Mouse (Mus musculus) kidney, postnatal 0 days (tissue): ENCODE data around the gene Jade2. TPM values are rescaled to one million over a fixed set of nuclear protein-coding genes. Genes with fewer than 3 reads are reported as not detected.
A peak's percentile ranks its signal among the peaks of the same experiment; 100 is the strongest.

Source experiments
- ATAC-seq: fragments of 200-750 bp; cut with Nextera tagmentation; replicated peaks from 2 replicates; pipeline ENCODE4 v1.8.0; 2017; ENCODE audit warnings: low read depth, moderate number of reproducible peaks, moderate TSS enrichment, moderate library complexity; ENCODE audit not compliant: low FRiP score
- DNase-seq: peaks from one replicate; pipeline ENCODE4 v3.0.0-alpha.2; 2016; ENCODE audit warnings: low spot score
- H3K27ac ChIP-seq: fragments of 300-500 bp; sonication (generic); 2 replicates; pipeline ENCODE4 v1.5.1; 2014; ENCODE audit warnings: mild to moderate bottlenecking
- H3K27me3 ChIP-seq: fragments of 300-500 bp; sonication (generic); 2 replicates; pipeline ENCODE4 v1.6.1; 2014; ENCODE audit warnings: low read length, mixed read lengths; ENCODE audit not compliant: insufficient read depth
- H3K36me3 ChIP-seq: fragments of 300-500 bp; sonication (generic); 2 replicates; pipeline ENCODE4 v1.6.1; 2014; ENCODE audit warnings: low read length, mixed read lengths; ENCODE audit not compliant: insufficient read depth
- H3K4me1 ChIP-seq: fragments of 300-500 bp; sonication (generic); replicated peaks from 2 replicates; pipeline ENCODE4 v1.6.1; 2014; ENCODE audit warnings: antibody characterized with exemption, low read length, mixed read lengths; ENCODE audit not compliant: insufficient read depth
- H3K4me2 ChIP-seq: fragments of 300-500 bp; sonication (generic); 2 replicates; pipeline ENCODE4 v1.6.1; 2014; ENCODE audit warnings: mild to moderate bottlenecking, low read length, moderate library complexity, mixed read lengths
- H3K4me3 ChIP-seq: fragments of 300-500 bp; sonication (generic); replicated peaks from 2 replicates; pipeline ENCODE4 v1.5.1; 2014; ENCODE audit warnings: low read depth, low read length
- H3K9ac ChIP-seq: fragments of 300-500 bp; sonication (generic); 2 replicates; pipeline ENCODE4 v1.6.1; 2014; ENCODE audit warnings: low read depth, low read length
- H3K9me3 ChIP-seq: fragments of 300-500 bp; sonication (generic); replicated peaks from 2 replicates; pipeline ENCODE4 v1.6.1; 2016; ENCODE audit warnings: low read length, inconsistent platforms, mixed read lengths
- CTCF ChIP-seq: IDR thresholded peaks from 2 replicates; pipeline ENCODE4 v1.5.1; 2016; ENCODE audit warnings: antibody characterized with exemption, low read depth, mild to moderate bottlenecking, moderate library complexity
- WGBS: fragments of 180-500 bp; shearing (Covaris S2); extraction: QIAGEN DNeasy Blood & Tissue Kit; methylation state at CpG from one replicate; pipeline ENCODE4 v1.1.7; 2014; 5-methylcytosine and 5-hydroxymethylcytosine counted together
- polyA plus RNA-seq: library from polyadenylated mRNA; unstranded; fragments of >200 nt; fragmentation: Nextera tagmentation; extraction: Ambion mirVana; gene quantifications from 2 replicates; pipeline ENCODE4 v1.2.1, GENCODE M21; 2015

Gene Jade2
- polyA plus RNA-seq, 1 experiment from 2014 or later: 1.0 TPM

DNA sequence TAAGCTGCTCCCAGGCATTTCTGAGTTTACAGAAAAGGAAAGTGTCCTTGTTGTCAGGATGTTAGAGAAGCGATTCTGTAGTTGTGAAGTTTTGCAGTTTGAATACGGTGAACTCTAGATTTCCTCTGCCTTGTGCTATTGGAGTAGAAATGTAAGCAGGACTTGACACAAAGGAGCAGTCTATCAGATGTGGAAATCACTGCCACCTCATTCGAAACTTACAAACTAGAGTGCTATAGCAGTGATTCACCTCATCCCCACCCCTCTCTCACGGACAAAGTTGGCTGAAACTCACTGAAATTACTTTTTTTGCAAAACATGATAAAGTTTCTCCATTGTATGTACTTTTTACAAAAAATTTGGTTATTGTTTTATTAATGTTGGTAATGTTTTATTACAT is 92.6 kb downstream of the Jade2 start:
- Histone ChIP-seq H3K9me3 (no peaks in the 10 kb centered on the region), H3K27me3 (no peaks in the 10 kb centered on the region), H3K4me2 (peak overlapping the region; percentile 96; the same call in 1 of the 2 replicates), H3K36me3 (no peaks in the 10 kb centered on the region), H3K4me3 (no peak overlapping the region), H3K4me1 (no peaks in the 10 kb centered on the region), H3K9ac (no peak overlapping the region), H3K27ac (no peak overlapping the region)
- ATAC-seq: no peak
- no peak for TF ChIP-seq CTCF
- 85% methylated on average over 4 of the region's 4 CpGs for WGBS
- DNase-seq: no peak

DNA sequence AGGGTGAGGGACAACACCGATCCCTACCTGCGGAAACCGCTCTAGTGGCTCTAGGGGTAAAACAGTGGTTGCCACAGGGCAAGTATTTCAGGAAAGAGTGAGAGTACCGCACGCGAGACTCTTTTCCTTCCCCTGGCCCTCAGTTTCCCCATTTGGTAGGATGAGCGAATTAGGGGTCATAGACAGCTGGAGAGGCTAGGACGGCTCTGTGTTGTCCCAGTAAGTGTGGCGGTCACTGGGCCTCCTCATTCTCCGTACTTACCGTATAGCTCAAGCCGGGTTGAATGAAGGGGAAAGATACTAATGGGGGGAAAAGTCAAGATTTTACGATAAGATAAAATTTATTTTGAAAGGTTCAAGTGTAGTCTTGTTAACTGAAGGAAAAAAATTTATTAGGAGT is 93.5 kb downstream of the Jade2 start:
- Histone ChIP-seq H3K4me3 (peak overlapping the region; percentile 98), H3K9me3 (no peaks in the 10 kb centered on the region), H3K4me1 (no peaks in the 10 kb centered on the region), H3K9ac (peak overlapping the region; percentile 85), H3K4me2 (peak overlapping the region; percentile 96), H3K27ac (peak overlapping the region; percentile 63), H3K36me3 (no peaks in the 10 kb centered on the region), H3K27me3 (no peaks in the 10 kb centered on the region)
- WGBS: 4% methylated on average over 13 of the region's 13 CpGs
- no peak for DNase-seq
- 0 out of 2 replicates have a peak, but pooled peaks have one; percentile 18 for ATAC-seq
- TF ChIP-seq CTCF: no peak

Other genes starting within 250 kb of the Jade2 start
- gene Nhp2, start 237.9 kb downstream of the Jade2 start, polyA plus RNA-seq: 134 and 136 TPM in 2 replicates
- 40.8 and 42.5 TPM in 2 replicates for gene Rmnd5b, start 221.8 kb downstream of the Jade2 start, polyA plus RNA-seq
- 28.5 and 30.6 TPM in 2 replicates for gene N4bp3, start 206.8 kb downstream of the Jade2 start, polyA plus RNA-seq
- 1.9 and 2.0 TPM in 2 replicates for gene D930048N14Rik, start 206.7 kb downstream of the Jade2 start, polyA plus RNA-seq
- 156 and 163 TPM in 2 replicates for gene 0610009B22Rik, start 168.8 kb downstream of the Jade2 start, polyA plus RNA-seq
- 10.6 and 10.9 TPM in 2 replicates for gene Sec24a, start 94.0 kb downstream of the Jade2 start, polyA plus RNA-seq
- 154 and 156 TPM in 2 replicates for gene Sar1b, start 94.0 kb downstream of the Jade2 start, polyA plus RNA-seq
- gene Cdkn2aipnl, start 110.0 kb upstream of the Jade2 start, polyA plus RNA-seq: 70.8 and 71.7 TPM in 2 replicates
- 248 and 255 TPM in 2 replicates for gene Ube2b, start 143.1 kb upstream of the Jade2 start, polyA plus RNA-seq
- gene Cdkl3, start 146.6 kb upstream of the Jade2 start, polyA plus RNA-seq: 10.3 and 10.6 TPM in 2 replicates
- 60.2 and 63.0 TPM in 2 replicates for gene Ppp2ca, start 241.0 kb upstream of the Jade2 start, polyA plus RNA-seq